Mouse (Mus musculus) stomach, embryonic 14.5 days (tissue): ENCODE measurements around the gene Cxcl12. TPM values are rescaled to one million over a fixed set of nuclear protein-coding genes. Genes with fewer than 3 reads are reported as not detected.

ENCODE experiments used
- ATAC-seq: fragments of 200-750 bp; cut with Nextera tagmentation; 2 replicates; pipeline ENCODE4 v1.8.0; 2017; ENCODE audit warnings: low read depth, moderate TSS enrichment; ENCODE audit not compliant: insufficient number of reproducible peaks, insufficient read depth, low FRiP score
- H3K27ac ChIP-seq: fragments of 300-500 bp; sonication (generic); 2 replicates; pipeline ENCODE4 v1.5.1; 2014; ENCODE audit warnings: mild to moderate bottlenecking, low read length, moderate library complexity, mixed read lengths
- H3K27me3 ChIP-seq: fragments of 300-500 bp; sonication (generic); 2 replicates; pipeline ENCODE4 v1.6.1; 2014; ENCODE audit warnings: low read length, control low read depth, mixed read lengths; ENCODE audit not compliant: control insufficient read depth, insufficient read depth
- H3K36me3 ChIP-seq: fragments of 300-500 bp; sonication (generic); 2 replicates; pipeline ENCODE4 v1.6.1; 2014; ENCODE audit warnings: mild to moderate bottlenecking, control low read depth, low read length, moderate library complexity, mixed read lengths; ENCODE audit not compliant: control insufficient read depth, insufficient read depth
- H3K4me1 ChIP-seq: fragments of 300-500 bp; sonication (generic); 2 replicates; pipeline ENCODE4 v1.6.1; 2014; ENCODE audit warnings: low read length, control low read depth, mixed read lengths; ENCODE audit not compliant: control insufficient read depth, insufficient read depth
- H3K4me2 ChIP-seq: fragments of 300-500 bp; sonication (generic); replicated peaks from 2 replicates; pipeline ENCODE4 v1.6.1; 2014; ENCODE audit warnings: low read depth, low read length, control low read depth
- H3K4me3 ChIP-seq: fragments of 300-500 bp; sonication (generic); 2 replicates; pipeline ENCODE4 v1.5.1; 2014; ENCODE audit warnings: low read depth, low read length, control low read depth
- H3K9ac ChIP-seq: fragments of 300-500 bp; sonication (generic); replicated peaks from 2 replicates; pipeline ENCODE4 v1.6.1; 2014; ENCODE audit warnings: low read depth, mild to moderate bottlenecking, control low read depth, low read length, moderate library complexity, mixed read lengths
- H3K9me3 ChIP-seq: fragments of 300-500 bp; sonication (generic); 2 replicates; pipeline ENCODE4 v1.6.1; 2016; ENCODE audit warnings: low read depth, low read length, control low read depth; ENCODE audit not compliant: control insufficient read depth
- WGBS: fragments of 180-500 bp; shearing (Covaris S2); extraction: QIAGEN DNeasy Blood & Tissue Kit; methylation state at CpG from one replicate; pipeline ENCODE4 v1.1.7; 2014; 5-methylcytosine and 5-hydroxymethylcytosine counted together
- polyA plus RNA-seq: library from polyadenylated mRNA; unstranded; fragments of >200 nt; fragmentation: Nextera tagmentation; extraction: Ambion mirVana; gene quantifications from 2 replicates; pipeline ENCODE4 v1.2.1, GENCODE M21; 2014

The Cxcl12 gene
- polyA plus RNA-seq, 1 experiment from 2014 or later = 180 TPM

- Histone ChIP-seq H3K36me3 (no peaks in the 10 kb centered on the region), H3K27me3 (no peaks in the 10 kb centered on the region), H3K4me1 (no peaks in the 10 kb centered on the region), H3K4me2 (no peak overlapping the region), H3K9ac (no peak overlapping the region), H3K9me3 (no peaks in the 10 kb centered on the region), H3K4me3 (no peak overlapping the region), H3K27ac (no peak overlapping the region)
- 83% methylated on average over 9 of the region's 9 CpGs for WGBS
- ATAC-seq = no peak
Observed at GRCm38 (mm10) chr6:117218442-117219299, 50.3 kb downstream of the Cxcl12 start.

GRCm38 (mm10) chr6:117219300-117219680 is 51.0 kb downstream of the Cxcl12 start:
- H3K4me2 ChIP-seq = no peak overlapping the region
- H3K4me1 ChIP-seq = no peaks in the 10 kb centered on the region
- H3K9ac ChIP-seq = no peak overlapping the region
- no peaks in the 10 kb centered on the region for H3K27me3 ChIP-seq
- ATAC-seq = no peak
- H3K4me3 ChIP-seq = no peak overlapping the region
- no peaks in the 10 kb centered on the region for H3K9me3 ChIP-seq
- no peaks in the 10 kb centered on the region for H3K36me3 ChIP-seq
- WGBS = 52% methylated on average over 3 of the region's 3 CpGs
- H3K27ac ChIP-seq = no peak overlapping the region

GRCm38 (mm10) chr6:117219911-117220481 is 51.7 kb downstream of the Cxcl12 start:
- no peak overlapping the region for H3K27ac ChIP-seq
- no peaks in the 10 kb centered on the region for H3K27me3 ChIP-seq
- no peaks in the 10 kb centered on the region for H3K9me3 ChIP-seq
- H3K36me3 ChIP-seq = no peaks in the 10 kb centered on the region
- no peak overlapping the region for H3K9ac ChIP-seq
- H3K4me3 ChIP-seq = no peak overlapping the region
- no peak for ATAC-seq
- WGBS = 78% methylated on average over 7 of the region's 7 CpGs
- H3K4me1 ChIP-seq = no peaks in the 10 kb centered on the region
- no peak overlapping the region for H3K4me2 ChIP-seq

GRCm38 (mm10) chr6:117220831-117221345 is 52.6 kb downstream of the Cxcl12 start:
- Histone ChIP-seq H3K4me3 (no peak overlapping the region), H3K4me1 (no peaks in the 10 kb centered on the region), H3K36me3 (no peaks in the 10 kb centered on the region), H3K27ac (no peak overlapping the region), H3K4me2 (no peak overlapping the region), H3K9me3 (no peaks in the 10 kb centered on the region), H3K27me3 (no peaks in the 10 kb centered on the region), H3K9ac (no peak overlapping the region)
- WGBS = 56% methylated on average over 11 of the region's 11 CpGs
- ATAC-seq = no peak
